Mouse (Mus musculus) kidney, adult 2 months (tissue): ENCODE data around the gene Tjap1. TPM values are rescaled to one million over a fixed set of nuclear protein-coding genes. Genes with fewer than 3 reads are reported as not detected.

Experiments
- DNase-seq: peaks from one replicate; pipeline ENCODE4 v3.0.0; 2021
- H3K27ac ChIP-seq: fragments of 200-500 bp; 2 replicates; pipeline ENCODE4 v1.5.1; 2012; ENCODE audit warnings: low read depth, low read length, control low read depth, inconsistent platforms; ENCODE audit not compliant: insufficient read depth
- H3K27me3 ChIP-seq: fragments of 200-500 bp; replicated peaks from 2 replicates; pipeline ENCODE4 v1.6.1; 2012; ENCODE audit warnings: mild to moderate bottlenecking, moderate library complexity, low read length, inconsistent platforms; ENCODE audit not compliant: control insufficient read depth, insufficient read depth
- H3K36me3 ChIP-seq: fragments of 200-500 bp; 2 replicates; pipeline ENCODE4 v1.6.1; 2012; ENCODE audit warnings: mild to moderate bottlenecking, moderate library complexity, low read length, inconsistent platforms; ENCODE audit not compliant: control insufficient read depth, insufficient read depth
- H3K4me1 ChIP-seq: fragments of 200-500 bp; 2 replicates; pipeline ENCODE4 v1.6.1; 2011; ENCODE audit warnings: low read length; ENCODE audit not compliant: control insufficient read depth, insufficient read depth
- H3K4me3 ChIP-seq: fragments of 200-500 bp; 2 replicates; pipeline ENCODE4 v1.5.1; 2011; ENCODE audit warnings: mild to moderate bottlenecking, low read depth, low read length, control low read depth; ENCODE audit not compliant: insufficient read depth
- CTCF ChIP-seq: fragments of 200-500 bp; conservative IDR thresholded peaks from 2 replicates; pipeline ENCODE4 v1.5.1; 2011; ENCODE audit warnings: low read depth, mild to moderate bottlenecking, control low read depth, low read length, moderate library complexity, mixed read lengths; ENCODE audit not compliant: insufficient read depth, insufficient read length
- POLR2A ChIP-seq: fragments of 200-500 bp; IDR thresholded peaks from one replicate; pipeline ENCODE4 v1.6.1; 2011; ENCODE audit warnings: low read depth, low read length, control low read depth
- WGBS: fragments of 180-500 bp; shearing (Covaris S2); methylation state at CpG from one replicate; pipeline ENCODE4 v1.1.7; 2018; 5-methylcytosine and 5-hydroxymethylcytosine counted together
- polyA plus RNA-seq: library from polyadenylated mRNA; depleted of rRNA; stranded (reverse); fragments of >200 nt; gene quantifications from 2 replicates; pipeline ENCODE4 v1.2.3, GENCODE M21; 2012

Tjap1 gene
- polyA plus RNA-seq, 1 experiment: 23.1 TPM

DNA sequence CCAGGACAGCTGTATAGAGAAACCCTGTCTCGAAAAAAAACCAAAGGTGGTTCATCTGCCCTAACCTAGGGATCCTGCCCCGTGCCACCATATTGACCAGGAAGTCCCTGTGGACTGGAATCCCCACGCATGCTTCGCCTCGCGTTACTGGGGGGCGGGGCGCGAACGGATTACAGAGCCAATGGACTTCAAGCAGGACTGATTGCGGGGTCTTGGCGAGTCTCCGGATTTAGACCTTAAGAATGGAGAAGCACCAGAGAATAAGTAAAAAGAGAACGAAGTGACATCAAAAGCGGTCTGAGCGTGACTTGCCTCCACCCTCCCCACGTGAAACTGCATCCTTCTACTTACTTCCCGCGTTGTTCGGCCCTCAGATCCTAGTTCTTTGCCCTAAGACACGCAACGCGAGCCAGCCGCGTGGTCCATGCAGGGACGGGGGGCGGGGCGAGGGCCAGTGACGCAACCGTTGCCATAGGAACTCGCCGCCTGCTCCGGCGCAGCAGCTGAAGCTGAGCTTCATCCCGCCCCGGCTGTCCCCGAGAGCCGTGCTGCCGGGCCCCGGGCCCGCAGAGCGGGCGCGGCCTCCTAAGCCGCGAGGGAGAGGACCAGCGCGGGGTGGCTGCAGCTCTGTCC, 29.3 kb downstream of the Tjap1 start, which contains the start of gene Lrrc73:
Gene Lrrc73 (plus strand): TSS at position 80 of the 633 bp plus-strand sequence.
- Histone ChIP-seq H3K36me3 (no peaks in the 10 kb centered on the region), H3K27ac (no peak within 1 kb of the TSS), H3K4me1 (peaks cover 3% of the 10 kb centered on the region; the same call in 1 of the 2 replicates), H3K4me3 (peak within 1 kb of the TSS; percentile 15), H3K27me3 (no peaks in the 10 kb centered on the region)
- 2% methylated on average over 48 of the region's 48 CpGs for WGBS
- no peak for TF ChIP-seq CTCF
- no peak for TF ChIP-seq POLR2A
- DNase-seq: peak; percentile 93

DNA sequence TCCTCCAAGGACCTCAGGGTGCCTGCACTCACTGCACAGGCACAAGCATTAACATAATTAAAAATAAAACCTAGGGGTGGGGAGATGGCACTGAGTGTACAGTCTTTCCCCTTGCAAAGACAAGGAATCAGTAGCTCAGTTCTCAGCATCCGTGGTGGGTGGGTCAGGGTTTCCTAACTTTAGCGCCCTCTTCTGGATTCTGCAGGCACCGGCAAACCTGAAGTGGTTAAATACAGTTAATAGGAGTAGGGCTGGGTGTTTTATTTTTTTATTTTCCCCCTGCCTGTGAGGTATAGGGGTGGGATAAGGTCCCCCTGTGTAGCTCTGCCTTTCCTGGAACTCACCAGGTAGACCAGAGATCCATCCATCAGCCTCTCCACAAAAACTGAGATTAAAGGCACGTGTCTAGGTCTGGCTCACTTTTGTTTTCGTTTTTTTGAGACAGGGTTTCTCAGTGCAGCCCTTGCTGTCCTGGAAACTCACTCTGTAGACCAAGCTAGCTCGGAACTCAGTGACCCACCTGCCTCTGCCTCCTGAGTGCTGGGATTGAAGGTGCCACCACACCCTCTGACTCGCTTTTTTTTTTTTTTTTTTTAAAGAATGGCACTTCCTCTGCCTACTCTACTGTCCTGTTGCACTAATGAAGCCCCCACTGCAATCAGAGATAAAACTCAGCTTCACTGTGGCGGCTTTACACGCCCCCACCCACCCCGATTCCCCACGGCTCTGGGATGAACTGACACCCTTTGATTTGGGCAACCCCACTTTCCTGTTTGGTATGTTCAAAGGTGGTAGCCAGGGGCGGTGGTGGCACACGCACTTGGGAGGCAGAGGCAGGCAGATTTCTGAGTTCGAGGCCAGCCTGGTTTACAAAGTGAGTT, 30.0 kb downstream of the Tjap1 start:
- TF ChIP-seq CTCF: peak; percentile 41; the same call in 1 of the 2 replicates
- TF ChIP-seq POLR2A: no peak
- 57% methylated on average over 14 of the region's 14 CpGs for WGBS
- H3K36me3 ChIP-seq: no peaks in the 10 kb centered on the region
- peaks cover 3% of the 10 kb centered on the region; the same call in 1 of the 2 replicates for H3K4me1 ChIP-seq
- no peak overlapping the region for H3K4me3 ChIP-seq
- peak; percentile 50 for DNase-seq
- H3K27me3 ChIP-seq: no peaks in the 10 kb centered on the region
- no peak overlapping the region for H3K27ac ChIP-seq

DNA sequence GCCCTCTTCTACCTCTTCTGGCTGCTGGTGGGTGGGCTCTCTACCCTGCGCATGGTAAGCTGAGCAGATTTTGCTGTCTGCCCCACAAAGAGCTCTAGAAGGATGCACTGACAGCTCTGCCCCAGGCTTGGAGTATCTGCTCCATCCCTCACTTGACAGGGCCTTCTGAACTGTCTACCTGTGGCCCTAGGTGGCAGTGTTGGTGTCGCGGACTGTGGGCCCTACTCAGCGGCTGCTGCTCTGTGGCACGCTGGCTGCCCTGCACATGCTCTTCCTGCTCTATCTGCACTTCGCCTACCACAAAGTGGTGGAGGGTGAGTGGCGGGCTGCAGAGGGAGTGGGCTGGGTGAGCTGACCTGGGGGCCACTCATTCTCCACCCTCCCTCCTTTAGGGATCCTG, 31.7 kb downstream of the Tjap1 start:
- Histone ChIP-seq H3K27me3 (no peaks in the 10 kb centered on the region), H3K36me3 (no peaks in the 10 kb centered on the region), H3K4me1 (peaks cover 10% of the 10 kb centered on the region; the same call in 1 of the 2 replicates), H3K4me3 (no peak overlapping the region), H3K27ac (no peak overlapping the region)
- WGBS: 70% methylated on average over 7 of the region's 7 CpGs
- DNase-seq: peak; percentile 26
- TF ChIP-seq POLR2A (no peak), CTCF (peak; percentile 34; the same call in 1 of the 2 replicates)

DNA sequence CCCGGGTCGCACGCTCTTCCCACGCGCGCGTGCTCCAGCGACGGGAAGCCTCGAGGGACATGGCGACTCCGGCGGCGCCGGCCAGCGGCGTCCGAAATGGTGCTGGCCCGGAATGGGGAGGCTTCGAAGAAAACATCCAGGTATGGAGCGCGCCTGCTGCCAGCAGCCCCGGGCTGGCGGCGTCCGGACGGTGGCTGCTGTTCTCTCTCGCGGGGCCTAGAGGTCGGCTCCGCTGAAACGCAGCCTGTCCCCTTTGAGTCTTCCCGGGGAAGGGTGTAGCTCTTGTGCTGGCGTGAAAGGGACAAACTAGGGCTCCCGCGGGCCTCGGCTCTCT, 34.7 kb downstream of the Tjap1 start:
- WGBS: under 1% methylated on average over 37 of the region's 37 CpGs
- Histone ChIP-seq H3K27me3 (no peaks in the 10 kb centered on the region), H3K36me3 (no peaks in the 10 kb centered on the region), H3K27ac (peak overlapping the region; percentile 77), H3K4me3 (peak overlapping the region; percentile 95), H3K4me1 (peaks cover 7% of the 10 kb centered on the region; the same call in 1 of the 2 replicates)
- TF ChIP-seq CTCF (no peak), POLR2A (no peak)
- DNase-seq: no peak

DNA sequence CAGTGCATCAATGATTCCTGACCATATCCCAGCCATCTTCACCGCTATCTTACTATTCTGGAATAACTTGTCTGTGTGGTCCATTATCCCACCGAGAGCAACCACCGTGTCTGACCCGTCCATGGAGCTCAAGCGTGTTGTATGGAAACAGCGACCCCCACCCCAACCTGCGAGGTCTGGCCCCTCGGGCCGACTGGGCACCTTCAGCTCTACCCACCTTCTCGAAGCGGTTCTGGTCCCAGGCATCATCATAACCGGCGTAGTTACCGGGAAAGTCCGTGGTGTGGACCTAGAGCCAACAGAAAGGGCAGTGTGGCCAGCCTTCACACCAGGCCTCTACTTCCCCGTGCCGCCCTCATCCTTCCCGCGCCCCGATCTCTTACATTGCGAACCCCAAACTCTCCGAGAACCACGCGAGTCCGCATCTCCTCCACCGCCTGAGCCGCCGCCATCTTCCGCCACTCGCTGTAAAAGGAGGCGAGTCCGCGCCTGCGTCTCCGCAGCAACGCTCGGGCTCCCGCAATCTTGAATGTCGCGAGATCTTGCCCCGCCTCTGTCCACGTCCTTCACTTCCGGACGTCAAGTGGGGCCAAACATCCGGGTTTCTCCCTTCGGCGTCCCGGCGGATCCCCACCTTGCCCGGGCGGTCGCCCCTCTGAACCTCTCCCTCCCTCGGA, 35.2 kb downstream of the Tjap1 start, which contains the start of the genes Polr1c and Yipf3:
Gene Polr1c (minus strand): TSS at position 543 of the 677 bp plus-strand sequence.
Gene Yipf3 (plus strand): TSS at position 569 of the 677 bp plus-strand sequence.
- no peaks in the 10 kb centered on the region for H3K36me3 ChIP-seq
- TF ChIP-seq POLR2A (peak; percentile 45), CTCF (no peak)
- DNase-seq: peak; percentile 97
- under 1% methylated on average over 53 of the region's 53 CpGs for WGBS
- H3K4me1 ChIP-seq: peaks cover 7% of the 10 kb centered on the region; the same call in 1 of the 2 replicates
- no peaks in the 10 kb centered on the region for H3K27me3 ChIP-seq
- peak within 1 kb of the TSS; percentile 77 for H3K27ac ChIP-seq
- H3K4me3 ChIP-seq: peak within 1 kb of the TSS; percentile 95

DNA sequence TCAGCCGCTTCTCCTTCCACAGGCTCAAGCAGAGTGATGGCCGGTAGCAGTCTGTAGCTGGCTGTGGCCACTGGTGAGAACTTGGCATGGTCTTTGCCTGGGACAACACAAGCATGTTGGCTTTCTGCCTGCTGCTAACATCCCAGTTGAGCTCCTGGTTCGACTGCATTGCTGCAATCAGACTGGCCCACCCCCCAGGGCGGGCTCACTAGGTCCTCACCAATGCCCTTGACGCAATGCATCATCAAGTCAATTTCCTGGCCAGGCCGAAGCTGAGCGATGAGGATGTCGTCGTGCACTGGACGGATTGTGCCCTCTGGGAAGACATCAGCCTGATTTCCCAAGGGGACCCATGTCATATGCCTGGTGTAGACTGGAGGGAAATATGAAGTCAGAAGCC, 38.2 kb downstream of the Tjap1 start:
- TF ChIP-seq POLR2A (no peak), CTCF (no peak)
- Histone ChIP-seq H3K36me3 (peaks cover 2% of the 10 kb centered on the region; the same call in 1 of the 2 replicates), H3K4me1 (peaks cover 7% of the 10 kb centered on the region; the same call in 1 of the 2 replicates), H3K4me3 (no peak overlapping the region), H3K27me3 (no peaks in the 10 kb centered on the region), H3K27ac (no peak overlapping the region)
- peak; percentile 25 for DNase-seq
- 62% methylated on average over 10 of the region's 10 CpGs for WGBS
